Mouse (Mus musculus): ENCODE data around the gene Ppp1r21. TPM values are rescaled to one million over a fixed set of nuclear protein-coding genes. Genes with fewer than 3 reads are reported as not detected.

Ppp1r21 gene
- polyA plus RNA-seq, 1 experiment from 2014 or later, result 25.1 TPM

DNA sequence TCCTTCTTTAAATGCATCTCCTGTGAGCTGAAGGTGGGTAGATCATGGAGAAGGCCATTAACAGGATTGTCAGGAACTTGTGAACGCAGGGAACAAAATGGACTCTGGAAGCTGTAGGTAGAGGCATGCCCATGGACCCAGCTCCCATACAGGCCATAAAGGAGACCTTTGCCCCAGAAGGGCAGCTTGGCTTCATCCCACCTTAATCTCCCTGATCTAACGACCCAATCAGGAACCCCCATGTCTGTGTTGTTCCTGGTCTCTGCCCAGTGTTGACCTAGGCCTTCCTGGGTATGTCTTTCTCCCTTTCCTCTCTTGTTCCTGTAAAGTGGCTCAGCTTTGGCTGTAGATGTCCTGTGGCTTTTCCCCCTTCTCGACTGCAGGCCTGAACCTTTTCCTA is 91.5 kb downstream of the Ppp1r21 start:
- no peak overlapping the region for H3K27ac ChIP-seq (replicated peaks; ENCODE audit: low read depth, low read length)
- H3K9me3 ChIP-seq (replicated peaks; ENCODE audit: control insufficient read depth, low read length), result no peaks in the 10 kb centered on the region
- no peaks in the 10 kb centered on the region; the same call in 1 of the 2 replicates for H3K4me1 ChIP-seq (ENCODE audit: control insufficient read depth, insufficient read depth, low read length)
- H3K4me3 ChIP-seq (ENCODE audit: low read depth, low read length), result no peak overlapping the region
- no peak for DNase-seq (ENCODE audit: low spot score)
- no peaks in the 10 kb centered on the region for H3K36me3 ChIP-seq (replicated peaks; ENCODE audit: control insufficient read depth, insufficient read depth, low read depth, low read length)
- H3K4me2 ChIP-seq (ENCODE audit: low read depth, low read length), result no peak overlapping the region
- no peak for ATAC-seq (replicated peaks; ENCODE audit: insufficient number of reproducible peaks, low FRiP score, low TSS enrichment, low read depth)
- no peak overlapping the region for H3K9ac ChIP-seq (replicated peaks; ENCODE audit: low read length)
- H3K27me3 ChIP-seq (ENCODE audit: control insufficient read depth, insufficient read depth, low read length), result no peaks in the 10 kb centered on the region
- WGBS, result 87% methylated on average over 3 of the region's 3 CpGs

DNA sequence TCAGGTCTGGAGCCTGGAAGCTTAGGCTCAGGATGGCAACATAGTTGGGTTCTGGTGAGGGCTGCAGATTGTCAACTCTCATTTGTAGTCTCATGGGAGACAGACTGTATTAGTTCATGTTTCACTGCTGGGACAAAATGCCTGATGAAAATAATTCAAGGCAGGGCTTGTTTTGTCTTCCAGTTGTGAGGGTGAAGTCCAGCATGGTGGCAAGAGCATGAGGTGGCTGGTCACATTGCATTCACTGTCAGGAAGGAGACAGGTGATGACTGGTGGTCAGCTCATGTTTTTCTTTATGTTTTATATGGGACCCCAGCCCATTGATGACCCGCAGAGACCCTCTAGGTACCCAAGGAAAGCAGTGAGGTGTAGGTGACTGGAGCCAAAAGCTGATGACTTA is 92.8 kb downstream of the Ppp1r21 start:
- Histone ChIP-seq H3K4me2 (ENCODE audit: low read depth, low read length) (no peak overlapping the region), H3K27ac (replicated peaks; ENCODE audit: low read depth, low read length) (no peak overlapping the region), H3K4me1 (ENCODE audit: control insufficient read depth, insufficient read depth, low read length) (no peaks in the 10 kb centered on the region; the same call in 1 of the 2 replicates), H3K9me3 (replicated peaks; ENCODE audit: control insufficient read depth, low read length) (no peaks in the 10 kb centered on the region), H3K9ac (replicated peaks; ENCODE audit: low read length) (no peak overlapping the region), H3K27me3 (ENCODE audit: control insufficient read depth, insufficient read depth, low read length) (no peaks in the 10 kb centered on the region), H3K4me3 (ENCODE audit: low read depth, low read length) (no peak overlapping the region), H3K36me3 (replicated peaks; ENCODE audit: control insufficient read depth, insufficient read depth, low read depth, low read length) (no peaks in the 10 kb centered on the region)
- DNase-seq (ENCODE audit: low spot score) (no peak), ATAC-seq (replicated peaks; ENCODE audit: insufficient number of reproducible peaks, low FRiP score, low TSS enrichment, low read depth) (no peak)
- 82% methylated on average over 1 of the region's 1 CpGs for WGBS

DNA sequence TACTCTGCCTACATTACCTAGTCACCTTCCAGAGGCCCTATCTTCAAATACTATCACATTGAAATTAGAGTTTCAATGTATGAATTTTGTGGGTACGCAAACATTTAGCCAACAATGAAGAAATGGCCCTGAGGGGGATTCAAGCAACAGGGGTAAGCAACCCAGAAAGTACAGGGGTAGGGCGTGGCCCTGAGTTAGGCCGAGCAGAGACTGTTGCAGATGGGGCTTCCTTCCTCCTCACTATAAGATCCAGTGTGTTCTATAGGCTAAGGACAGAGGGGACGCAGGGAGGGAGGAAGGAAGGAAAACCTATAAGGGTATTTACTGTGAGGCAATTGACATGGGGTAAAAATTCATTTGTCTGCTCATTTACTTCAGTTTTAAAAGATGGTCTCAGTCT is 94.5 kb downstream of the Ppp1r21 start:
- Histone ChIP-seq H3K4me2 (ENCODE audit: low read depth, low read length) (no peak overlapping the region), H3K9ac (replicated peaks; ENCODE audit: low read length) (no peak overlapping the region), H3K27me3 (ENCODE audit: control insufficient read depth, insufficient read depth, low read length) (no peaks in the 10 kb centered on the region), H3K9me3 (replicated peaks; ENCODE audit: control insufficient read depth, low read length) (no peaks in the 10 kb centered on the region), H3K4me1 (ENCODE audit: control insufficient read depth, insufficient read depth, low read length) (no peaks in the 10 kb centered on the region; the same call in 1 of the 2 replicates), H3K36me3 (replicated peaks; ENCODE audit: control insufficient read depth, insufficient read depth, low read depth, low read length) (no peaks in the 10 kb centered on the region), H3K4me3 (ENCODE audit: low read depth, low read length) (no peak overlapping the region), H3K27ac (replicated peaks; ENCODE audit: low read depth, low read length) (no peak overlapping the region)
- DNase-seq (ENCODE audit: low spot score) (no peak), ATAC-seq (replicated peaks; ENCODE audit: insufficient number of reproducible peaks, low FRiP score, low TSS enrichment, low read depth) (no peak)
- WGBS, result 90% methylated on average over 4 of the region's 4 CpGs

DNA sequence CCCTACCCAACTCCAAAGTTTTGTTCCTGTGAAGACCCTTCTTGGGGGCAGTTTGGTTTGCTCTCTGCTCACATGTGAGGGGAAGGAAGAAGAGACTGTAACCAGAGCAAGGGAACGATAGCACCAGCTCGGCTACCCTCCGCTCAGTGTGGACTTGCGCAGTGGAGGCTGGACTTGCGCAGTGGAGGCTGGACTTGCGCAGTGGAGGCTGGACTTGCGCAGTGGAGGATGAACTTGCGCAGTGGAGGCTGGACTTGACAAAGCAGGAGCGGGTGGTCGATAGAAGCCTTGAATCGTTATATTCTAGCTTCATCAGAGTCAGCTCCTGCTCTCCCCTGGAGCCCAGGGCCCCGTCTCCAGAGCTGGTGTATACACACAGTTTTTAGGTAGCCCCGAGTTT is 95.4 kb downstream of the Ppp1r21 start:
- no peaks in the 10 kb centered on the region for H3K9me3 ChIP-seq (replicated peaks; ENCODE audit: control insufficient read depth, low read length)
- no peak overlapping the region for H3K4me3 ChIP-seq (ENCODE audit: low read depth, low read length)
- no peaks in the 10 kb centered on the region for H3K27me3 ChIP-seq (ENCODE audit: control insufficient read depth, insufficient read depth, low read length)
- 0 out of 2 replicates have a peak overlapping the region, but pooled peaks have one; percentile 59 for H3K27ac ChIP-seq (replicated peaks; ENCODE audit: low read depth, low read length)
- WGBS, result 94% methylated on average over 13 of the region's 13 CpGs
- H3K4me2 ChIP-seq (ENCODE audit: low read depth, low read length), result no peak overlapping the region
- H3K9ac ChIP-seq (replicated peaks; ENCODE audit: low read length), result no peak overlapping the region
- no peaks in the 10 kb centered on the region; the same call in none of the 2 replicates for H3K4me1 ChIP-seq (ENCODE audit: control insufficient read depth, insufficient read depth, low read length)
- H3K36me3 ChIP-seq (replicated peaks; ENCODE audit: control insufficient read depth, insufficient read depth, low read depth, low read length), result no peaks in the 10 kb centered on the region
- DNase-seq (ENCODE audit: low spot score) (no peak), ATAC-seq (replicated peaks; ENCODE audit: insufficient number of reproducible peaks, low FRiP score, low TSS enrichment, low read depth) (no peak; the same call in 1 of the 2 replicates)

DNA sequence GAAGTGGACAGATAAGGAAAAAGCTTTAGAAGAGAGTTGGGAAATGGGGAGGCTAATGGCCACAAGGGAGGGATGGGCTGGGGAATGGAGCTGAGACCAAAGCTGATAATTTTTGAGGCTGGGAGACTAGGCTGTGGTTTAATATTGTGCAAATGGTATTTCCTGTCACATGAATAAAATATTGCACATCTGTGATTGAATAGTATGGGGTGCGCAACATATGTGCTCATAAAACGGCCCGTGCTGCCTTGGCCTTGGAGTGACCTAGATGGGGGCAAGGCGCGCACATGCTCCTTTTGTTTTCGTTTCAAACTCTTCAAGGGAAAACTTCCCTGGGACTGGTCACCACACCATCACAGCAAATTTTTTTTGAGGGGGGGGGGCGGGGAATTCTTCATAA is 96.0 kb downstream of the Ppp1r21 start:
- H3K4me3 ChIP-seq (ENCODE audit: low read depth, low read length), result no peak overlapping the region
- no peaks in the 10 kb centered on the region for H3K36me3 ChIP-seq (replicated peaks; ENCODE audit: control insufficient read depth, insufficient read depth, low read depth, low read length)
- 64% methylated on average over 7 of the region's 7 CpGs for WGBS
- no peaks in the 10 kb centered on the region for H3K9me3 ChIP-seq (replicated peaks; ENCODE audit: control insufficient read depth, low read length)
- ATAC-seq (replicated peaks; ENCODE audit: insufficient number of reproducible peaks, low FRiP score, low TSS enrichment, low read depth) (no peak), DNase-seq (ENCODE audit: low spot score) (no peak)
- peak overlapping the region; percentile 59 for H3K27ac ChIP-seq (replicated peaks; ENCODE audit: low read depth, low read length)
- no peaks in the 10 kb centered on the region for H3K27me3 ChIP-seq (ENCODE audit: control insufficient read depth, insufficient read depth, low read length)
- H3K9ac ChIP-seq (replicated peaks; ENCODE audit: low read length), result 0 out of 2 replicates have a peak overlapping the region, but pooled peaks have one; percentile 13
- no peak overlapping the region for H3K4me2 ChIP-seq (ENCODE audit: low read depth, low read length)
- no peaks in the 10 kb centered on the region; the same call in none of the 2 replicates for H3K4me1 ChIP-seq (ENCODE audit: control insufficient read depth, insufficient read depth, low read length)

DNA sequence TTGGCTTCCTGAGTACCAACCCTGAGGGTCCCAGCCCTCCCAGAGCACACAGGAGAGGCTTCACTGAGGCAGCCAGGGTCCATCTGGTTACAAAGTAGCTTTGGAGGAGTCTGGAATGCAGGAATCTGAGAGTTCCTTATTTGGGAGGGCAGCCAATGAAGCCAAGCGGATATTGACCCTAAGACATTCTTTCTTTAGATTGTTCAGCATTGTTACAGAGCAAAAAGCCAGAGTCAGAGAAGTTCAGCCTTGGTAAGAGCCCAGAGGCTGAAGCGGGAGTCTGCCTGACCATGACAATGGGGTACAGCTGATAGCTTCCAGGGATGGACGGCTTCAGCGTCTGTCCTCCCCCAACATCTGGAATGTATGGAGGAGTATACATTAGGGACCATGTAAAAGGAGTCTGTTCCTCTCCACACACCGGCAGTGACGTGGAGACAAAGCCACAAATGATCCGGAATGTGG is 96.5 kb downstream of the Ppp1r21 start:
- peak; percentile 64 for DNase-seq (ENCODE audit: low spot score)
- no peaks in the 10 kb centered on the region for H3K27me3 ChIP-seq (ENCODE audit: control insufficient read depth, insufficient read depth, low read length)
- ATAC-seq (replicated peaks; ENCODE audit: insufficient number of reproducible peaks, low FRiP score, low TSS enrichment, low read depth), result no peak; the same call in 1 of the 2 replicates
- H3K27ac ChIP-seq (replicated peaks; ENCODE audit: low read depth, low read length), result peak overlapping the region; percentile 59
- H3K4me1 ChIP-seq (ENCODE audit: control insufficient read depth, insufficient read depth, low read length), result no peaks in the 10 kb centered on the region; the same call in none of the 2 replicates
- no peak overlapping the region; the same call in 1 of the 2 replicates for H3K4me2 ChIP-seq (ENCODE audit: low read depth, low read length)
- no peaks in the 10 kb centered on the region for H3K9me3 ChIP-seq (replicated peaks; ENCODE audit: control insufficient read depth, low read length)
- no peak overlapping the region for H3K4me3 ChIP-seq (ENCODE audit: low read depth, low read length)
- 0 out of 2 replicates have a peak overlapping the region, but pooled peaks have one; percentile 13 for H3K9ac ChIP-seq (replicated peaks; ENCODE audit: low read length)
- 17% methylated on average over 7 of the region's 7 CpGs for WGBS
- H3K36me3 ChIP-seq (replicated peaks; ENCODE audit: control insufficient read depth, insufficient read depth, low read depth, low read length), result no peaks in the 10 kb centered on the region

DNA sequence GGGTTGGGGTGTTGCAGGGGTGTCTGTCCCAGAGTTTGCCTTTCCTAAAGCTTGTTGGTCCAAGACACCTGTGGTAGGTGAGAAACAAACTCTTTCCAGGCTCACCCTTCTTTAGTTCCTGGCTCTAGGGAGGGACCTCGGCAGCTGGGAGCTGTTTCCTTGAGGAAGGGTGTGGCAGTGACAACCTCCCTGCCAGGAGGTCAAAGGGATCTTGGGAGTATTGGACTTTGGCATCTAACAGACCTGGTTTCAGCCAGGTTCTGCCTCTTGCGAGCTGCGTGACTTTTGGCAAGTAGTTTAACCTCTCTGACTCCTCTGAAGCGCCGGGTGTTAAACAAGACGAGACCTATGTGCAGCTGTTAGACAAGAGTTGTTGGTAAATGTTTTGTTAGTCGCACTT is 97.2 kb downstream of the Ppp1r21 start:
- Histone ChIP-seq H3K36me3 (replicated peaks; ENCODE audit: control insufficient read depth, insufficient read depth, low read depth, low read length) (no peaks in the 10 kb centered on the region), H3K4me3 (ENCODE audit: low read depth, low read length) (no peak overlapping the region), H3K27me3 (ENCODE audit: control insufficient read depth, insufficient read depth, low read length) (no peaks in the 10 kb centered on the region), H3K9ac (replicated peaks; ENCODE audit: low read length) (no peak overlapping the region), H3K4me2 (ENCODE audit: low read depth, low read length) (no peak overlapping the region), H3K4me1 (ENCODE audit: control insufficient read depth, insufficient read depth, low read length) (no peaks in the 10 kb centered on the region; the same call in none of the 2 replicates), H3K9me3 (replicated peaks; ENCODE audit: control insufficient read depth, low read length) (no peaks in the 10 kb centered on the region), H3K27ac (replicated peaks; ENCODE audit: low read depth, low read length) (peak overlapping the region; percentile 59; the same call in 1 of the 2 replicates)
- ATAC-seq (replicated peaks; ENCODE audit: insufficient number of reproducible peaks, low FRiP score, low TSS enrichment, low read depth) (no peak), DNase-seq (ENCODE audit: low spot score) (no peak)
- 78% methylated on average over 7 of the region's 7 CpGs for WGBS

DNA sequence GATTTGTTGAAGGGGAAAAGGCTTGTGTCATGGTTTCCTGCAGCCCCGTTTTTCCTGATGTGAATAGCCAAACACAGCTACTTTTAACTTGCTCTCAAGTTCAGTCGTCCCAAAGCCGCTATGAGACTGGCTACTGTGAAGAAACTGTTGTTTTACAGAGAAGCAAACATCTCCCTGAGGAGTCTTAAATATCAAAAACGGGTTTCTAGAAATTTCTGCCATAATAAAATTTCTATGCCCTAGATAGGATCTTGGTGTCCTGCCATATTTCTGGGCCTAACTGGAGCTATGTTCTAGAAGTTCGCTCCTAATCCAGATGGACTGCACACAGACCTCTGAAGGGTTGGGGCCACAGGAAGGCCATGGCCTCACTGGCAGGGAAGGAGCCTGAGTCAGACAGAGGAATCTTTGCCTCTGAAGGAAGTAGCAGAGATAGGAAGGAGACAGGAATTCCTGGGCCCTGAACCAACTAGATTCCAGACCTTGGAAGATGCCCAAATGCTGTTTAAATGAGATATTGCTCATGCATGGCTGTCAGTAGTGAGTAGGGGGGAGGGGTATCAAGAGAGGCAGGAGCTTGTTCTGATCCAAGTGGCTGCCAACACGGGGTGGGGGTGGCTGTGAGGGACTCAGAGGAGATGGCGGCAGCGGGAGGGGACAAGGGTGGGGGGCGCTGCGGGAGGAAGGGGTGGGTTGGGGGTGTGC is 98.9 kb downstream of the Ppp1r21 start:
- ATAC-seq (replicated peaks; ENCODE audit: insufficient number of reproducible peaks, low FRiP score, low TSS enrichment, low read depth) (no peak), DNase-seq (ENCODE audit: low spot score) (no peak)
- Histone ChIP-seq H3K27ac (replicated peaks; ENCODE audit: low read depth, low read length) (no peak overlapping the region; the same call in 1 of the 2 replicates), H3K4me1 (ENCODE audit: control insufficient read depth, insufficient read depth, low read length) (no peaks in the 10 kb centered on the region; the same call in none of the 2 replicates), H3K36me3 (replicated peaks; ENCODE audit: control insufficient read depth, insufficient read depth, low read depth, low read length) (no peaks in the 10 kb centered on the region), H3K4me2 (ENCODE audit: low read depth, low read length) (no peak overlapping the region), H3K4me3 (ENCODE audit: low read depth, low read length) (no peak overlapping the region), H3K27me3 (ENCODE audit: control insufficient read depth, insufficient read depth, low read length) (no peaks in the 10 kb centered on the region), H3K9me3 (replicated peaks; ENCODE audit: control insufficient read depth, low read length) (no peaks in the 10 kb centered on the region), H3K9ac (replicated peaks; ENCODE audit: low read length) (no peak overlapping the region)
- WGBS, result 58% methylated on average over 8 of the region's 10 CpGs
